Mouse (Mus musculus) MEL (cell line): Measurements from ENCODE around the gene Farp1. TPM values are rescaled to one million over a fixed set of nuclear protein-coding genes. Genes with fewer than 3 reads are reported as not detected.

ENCODE experiments used
- DNase-seq: peaks from one replicate; pipeline ENCODE4 v3.0.0; 2011; ENCODE audit warnings: low read depth, low spot score
- H3K27ac ChIP-seq: 2 replicates; pipeline ENCODE4 v1.5.1; 2012; ENCODE audit warnings: low read depth, mild to moderate bottlenecking, control low read depth, low read length, moderate library complexity; ENCODE audit not compliant: control insufficient read depth
- H3K27me3 ChIP-seq, 2 experiments: fragments of 150-350 bp in 1 of 2; sonication (generic) in 1 of 2; 2 replicates each; pipeline ENCODE4 v1.6.1; 2012; ENCODE audit warnings: low read length in 2 of 2, mild to moderate bottlenecking in 2 of 2, improper control_type of control experiment in 1 of 2, moderate library complexity in 1 of 2; ENCODE audit not compliant: insufficient read depth in 2 of 2, control insufficient read depth in 1 of 2
- H3K36me3 ChIP-seq, 2 experiments: 2 replicates each; pipeline ENCODE4 v1.6.1; 2012 to 2014; ENCODE audit warnings: low read length in 2 of 2, improper control_type of control experiment in 1 of 2, inconsistent platforms in 1 of 2, mild to moderate bottlenecking in 1 of 2; ENCODE audit not compliant: insufficient read depth in 2 of 2, control insufficient read depth in 1 of 2
- H3K4me1 ChIP-seq, 2 experiments: fragments of 150-350 bp in 1 of 2; sonication (generic) in 1 of 2; 2 replicates each; pipeline ENCODE4 v1.6.1; 2012; ENCODE audit warnings: low read length in 2 of 2, improper control_type of control experiment in 1 of 2, mild to moderate bottlenecking in 1 of 2; ENCODE audit not compliant: insufficient read depth in 2 of 2, control insufficient read depth in 1 of 2
- H3K4me3 ChIP-seq, 2 experiments: fragments of 150-350 bp in 1 of 2; sonication (generic) in 1 of 2; 2 replicates each; pipeline ENCODE4 v1.5.1; 2012; ENCODE audit warnings: low read depth in 2 of 2, low read length in 2 of 2, mild to moderate bottlenecking in 2 of 2, moderate library complexity in 2 of 2, control low read depth in 1 of 2, improper control_type of control experiment in 1 of 2; ENCODE audit not compliant: control insufficient read depth in 1 of 2, insufficient read depth in 1 of 2
- H3K79me2 ChIP-seq: 2 replicates; pipeline ENCODE4 v1.6.1; 2012; ENCODE audit warnings: mild to moderate bottlenecking, low read length, moderate library complexity; ENCODE audit not compliant: control insufficient read depth, poor library complexity, insufficient read depth
- H3K9ac ChIP-seq: 2 replicates; pipeline ENCODE4 v1.6.1; 2012; ENCODE audit warnings: low read depth, mild to moderate bottlenecking, control low read depth, low read length, moderate library complexity; ENCODE audit not compliant: control insufficient read depth, poor library complexity, severe bottlenecking
- H3K9me3 ChIP-seq: fragments of 150-350 bp; sonication (generic); replicated peaks from 2 replicates; pipeline ENCODE4 v1.6.1; 2012; ENCODE audit warnings: mild to moderate bottlenecking, low read length, improper control_type of control experiment, moderate library complexity; ENCODE audit not compliant: insufficient read depth
- BHLHE40 ChIP-seq: IDR thresholded peaks from 2 replicates; pipeline ENCODE4 v1.6.1; 2012; ENCODE audit warnings: low read depth, mild to moderate bottlenecking, inconsistent platforms, low read length, improper control_type of control experiment, borderline replicate concordance
- E2F4 ChIP-seq: IDR thresholded peaks from 2 replicates; pipeline ENCODE4 v1.6.1; 2011; ENCODE audit warnings: low read depth, low read length, improper control_type of control experiment, borderline replicate concordance
- ELF1 ChIP-seq: IDR thresholded peaks from 2 replicates; pipeline ENCODE4 v1.6.1; 2014; ENCODE audit warnings: low read depth, mild to moderate bottlenecking, inconsistent platforms, low read length, improper control_type of control experiment, moderate library complexity
- EP300 ChIP-seq, 2 experiments: IDR thresholded peaks; 2 replicates each; pipeline ENCODE4 v1.6.1; 2011; ENCODE audit warnings: improper control_type of control experiment in 2 of 2, low read length in 2 of 2, low read depth in 1 of 2, mild to moderate bottlenecking in 1 of 2
- GABPA ChIP-seq: IDR thresholded peaks from 2 replicates; pipeline ENCODE4 v1.6.1; 2012; ENCODE audit warnings: low read depth, mild to moderate bottlenecking, inconsistent platforms, low read length, improper control_type of control experiment, moderate library complexity
- HCFC1 ChIP-seq: IDR thresholded peaks from 2 replicates; pipeline ENCODE4 v1.6.1; 2012; ENCODE audit warnings: low read depth, mild to moderate bottlenecking, inconsistent platforms, low read length, improper control_type of control experiment, moderate library complexity
- MAX ChIP-seq: IDR thresholded peaks from 2 replicates; pipeline ENCODE4 v1.6.1; 2011; ENCODE audit warnings: low read length, improper control_type of control experiment
- MAZ ChIP-seq: IDR thresholded peaks from 2 replicates; pipeline ENCODE4 v1.6.1; 2012; ENCODE audit warnings: low read depth, mild to moderate bottlenecking, inconsistent platforms, low read length, improper control_type of control experiment
- MEF2A ChIP-seq: IDR thresholded peaks from 2 replicates; pipeline ENCODE4 v1.6.1; 2014; ENCODE audit warnings: low read depth, mild to moderate bottlenecking, inconsistent platforms, low read length, improper control_type of control experiment; ENCODE audit not compliant: poor library complexity, insufficient replicate concordance, severe bottlenecking; ENCODE audit errors: extremely low read depth
- MYC ChIP-seq: IDR thresholded peaks from 2 replicates; pipeline ENCODE4 v1.6.1; 2011; ENCODE audit warnings: low read depth, mild to moderate bottlenecking, low read length, improper control_type of control experiment, moderate library complexity
- NELFE ChIP-seq: IDR thresholded peaks from 2 replicates; pipeline ENCODE4 v1.6.1; 2011; ENCODE audit warnings: low read depth, low read length, improper control_type of control experiment
- NRF1 ChIP-seq: IDR thresholded peaks from 2 replicates; pipeline ENCODE4 v1.6.1; 2014; ENCODE audit warnings: low read depth, mild to moderate bottlenecking, inconsistent platforms, low read length, improper control_type of control experiment, moderate library complexity; ENCODE audit not compliant: poor library complexity, insufficient read depth, severe bottlenecking
- POLR2A ChIP-seq, 2 experiments: IDR thresholded peaks; 2 replicates each; pipeline ENCODE4 v1.6.1; 2011 to 2012; ENCODE audit warnings: low read length in 2 of 2, mild to moderate bottlenecking in 2 of 2, control low read depth in 1 of 2, improper control_type of control experiment in 1 of 2, low read depth in 1 of 2, moderate library complexity in 1 of 2; ENCODE audit not compliant: control insufficient read depth in 1 of 2, insufficient read depth in 1 of 2, poor library complexity in 1 of 2
- POLR2AphosphoS2 ChIP-seq: IDR thresholded peaks from 2 replicates; pipeline ENCODE4 v1.6.1; 2011; ENCODE audit warnings: low read length, improper control_type of control experiment
- RAD21 ChIP-seq: IDR thresholded peaks from 2 replicates; pipeline ENCODE4 v1.6.1; 2011; ENCODE audit warnings: mild to moderate bottlenecking, low read depth, low read length, improper control_type of control experiment
- RCOR1 ChIP-seq: IDR thresholded peaks from 2 replicates; pipeline ENCODE4 v1.6.1; 2012; ENCODE audit warnings: low read depth, mild to moderate bottlenecking, inconsistent platforms, low read length, improper control_type of control experiment
- TAL1 ChIP-seq: IDR thresholded peaks from 2 replicates; pipeline ENCODE4 v1.6.1; 2012; ENCODE audit warnings: mild to moderate bottlenecking, inconsistent platforms, low read length, moderate library complexity, mixed read lengths
- TCF12 ChIP-seq: IDR thresholded peaks from 2 replicates; pipeline ENCODE4 v1.6.1; 2014; ENCODE audit warnings: low read depth, mild to moderate bottlenecking, inconsistent platforms, low read length, improper control_type of control experiment, moderate library complexity
- UBTF ChIP-seq: IDR thresholded peaks from 2 replicates; pipeline ENCODE4 v1.6.1; 2012; ENCODE audit warnings: low read depth, mild to moderate bottlenecking, inconsistent platforms, low read length, improper control_type of control experiment, moderate library complexity, borderline replicate concordance; ENCODE audit not compliant: insufficient read depth
- USF1 ChIP-seq: IDR thresholded peaks from 2 replicates; pipeline ENCODE4 v1.6.1; 2014; ENCODE audit warnings: low read depth, mild to moderate bottlenecking, inconsistent platforms, low read length, improper control_type of control experiment, moderate library complexity
- USF2 ChIP-seq, 2 experiments: IDR thresholded peaks; 2 replicates each; pipeline ENCODE4 v1.6.1; 2011 to 2012; ENCODE audit warnings: improper control_type of control experiment in 2 of 2, low read length in 2 of 2, borderline replicate concordance in 1 of 2, inconsistent platforms in 1 of 2, low read depth in 1 of 2, mild to moderate bottlenecking in 1 of 2; ENCODE audit not compliant: insufficient read depth in 1 of 2
- ZC3H11A ChIP-seq: IDR thresholded peaks from 2 replicates; pipeline ENCODE4 v1.6.1; 2012; ENCODE audit warnings: low read depth, mild to moderate bottlenecking, inconsistent platforms, low read length, improper control_type of control experiment
- ZNF384 ChIP-seq: IDR thresholded peaks from 2 replicates; pipeline ENCODE4 v1.6.1; 2012; ENCODE audit warnings: low read depth, mild to moderate bottlenecking, inconsistent platforms, low read length, improper control_type of control experiment
- polyA plus RNA-seq, 2 experiments: library from polyadenylated mRNA; stranded (reverse) in 1 of 2; unstranded in 1 of 2; fragments of >175 nt in 1 of 2; fragments of >200 nt in 1 of 2; gene quantifications; 2 replicates each; pipeline versions ENCODE4 v1.2.1 to v1.2.4; 2012; ENCODE audit warnings: low replicate concordance in 2 of 2, low read depth in 1 of 2; ENCODE audit not compliant: insufficient read length in 2 of 2, insufficient read depth in 1 of 2, missing spikeins in 1 of 2
- total RNA-seq: library from RNA; depleted of rRNA; stranded (reverse); fragments of 300-350 nt; gene quantifications from 2 replicates; pipeline ENCODE4 v1.2.3, GENCODE M21; 2012

Farp1 gene
- total and polyA plus RNA-seq, 3 experiments: 0.62 to 1.1 TPM; not detected in 1

DNA sequence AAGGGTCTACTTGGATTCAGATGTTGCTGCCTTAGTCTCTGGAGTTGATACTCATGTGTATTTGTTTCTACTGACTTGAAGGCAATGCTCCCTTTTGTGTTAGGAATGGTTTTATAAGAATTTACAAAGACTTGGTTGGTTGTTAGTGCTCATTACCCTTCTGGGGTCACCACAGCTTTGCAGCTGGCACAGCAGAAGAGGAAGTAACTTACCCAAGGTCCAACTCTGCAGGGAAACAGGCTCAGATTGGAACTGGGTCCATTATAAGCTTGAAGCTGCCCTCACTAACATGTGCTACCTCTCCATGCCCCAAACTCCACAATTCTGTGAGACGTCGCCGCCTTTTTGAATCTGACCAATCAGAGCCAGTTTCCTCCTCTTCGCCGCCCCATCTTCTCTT lies 22.8 kb downstream of the Farp1 start:
- no peaks in the 10 kb centered on the region for H3K4me1 ChIP-seq
- TF ChIP-seq ZC3H11A (no peak), MYC (no peak), UBTF (no peak), POLR2AphosphoS2 (no peak), TCF12 (no peak), ELF1 (no peak), RCOR1 (no peak)
- TF ChIP-seq, all 39 proteins: peak for 0
- Histone ChIP-seq H3K27ac (no peak overlapping the region), H3K27me3 (no peaks in the 10 kb centered on the region), H3K4me3 (no peak overlapping the region), H3K36me3 (no peaks in the 10 kb centered on the region), H3K9ac (no peak overlapping the region), H3K9me3 (no peaks in the 10 kb centered on the region), H3K79me2 (no peaks in the 10 kb centered on the region)
- no peak for DNase-seq

- Histone ChIP-seq H3K4me1 (no peaks in the 10 kb centered on the region), H3K27ac (no peak overlapping the region), H3K4me3 (no peak overlapping the region), H3K9ac (no peak overlapping the region), H3K9me3 (no peaks in the 10 kb centered on the region), H3K27me3 (no peaks in the 10 kb centered on the region), H3K36me3 (no peaks in the 10 kb centered on the region), H3K79me2 (no peaks in the 10 kb centered on the region)
- DNase-seq: no peak
- TF ChIP-seq NRF1 (no peak), BHLHE40 (no peak), POLR2A (IDR thresholded peaks at IDR 0.05; ENCODE audit: control insufficient read depth in 1 of 2, insufficient read depth in 1 of 2, low read depth in 1 of 2, low read length in 2 of 2, poor library complexity in 1 of 2) (no peak), MEF2A (no peak)
Observed at GRCm38 (mm10) chr14:121058481-121058880, 23.5 kb downstream of the Farp1 start.

- Histone ChIP-seq H3K27ac (no peak overlapping the region), H3K9me3 (no peaks in the 10 kb centered on the region), H3K36me3 (no peaks in the 10 kb centered on the region), H3K4me3 (no peak overlapping the region), H3K4me1 (no peaks in the 10 kb centered on the region), H3K27me3 (no peaks in the 10 kb centered on the region), H3K9ac (no peak overlapping the region), H3K79me2 (no peaks in the 10 kb centered on the region)
- no peak for DNase-seq
- no peak for TF ChIP-seq MAX
- TF ChIP-seq NRF1: no peak
- no peak for TF ChIP-seq USF1
- no peak for TF ChIP-seq TAL1
- TF ChIP-seq USF2 (IDR thresholded peaks at IDR 0.05; ENCODE audit: borderline replicate concordance in 1 of 2, insufficient read depth in 1 of 2, low read depth in 1 of 2, low read length in 2 of 2): no peak
- no peak for TF ChIP-seq BHLHE40
- TF ChIP-seq POLR2AphosphoS2: no peak
- TF ChIP-seq NELFE: no peak
- no peak for TF ChIP-seq MAZ
- no peak for TF ChIP-seq GABPA
- no peak for TF ChIP-seq MEF2A
- no peak for TF ChIP-seq UBTF
- no peak for TF ChIP-seq HCFC1
- TF ChIP-seq E2F4: no peak
- TF ChIP-seq ZNF384: no peak
- TF ChIP-seq RAD21: no peak
- TF ChIP-seq EP300 (IDR thresholded peaks at IDR 0.05; ENCODE audit: low read depth in 1 of 2, low read length in 2 of 2): no peak
Observed at GRCm38 (mm10) chr14:121059266-121059665, 24.3 kb downstream of the Farp1 start.
